Mouse (Mus musculus): ENCODE measurements around the gene Wasl. TPM values are rescaled to one million over a fixed set of nuclear protein-coding genes. Genes with fewer than 3 reads are reported as not detected.

Gene Wasl
- polyA plus RNA-seq, 1 experiment from 2014 or later = 61.6 TPM

DNA sequence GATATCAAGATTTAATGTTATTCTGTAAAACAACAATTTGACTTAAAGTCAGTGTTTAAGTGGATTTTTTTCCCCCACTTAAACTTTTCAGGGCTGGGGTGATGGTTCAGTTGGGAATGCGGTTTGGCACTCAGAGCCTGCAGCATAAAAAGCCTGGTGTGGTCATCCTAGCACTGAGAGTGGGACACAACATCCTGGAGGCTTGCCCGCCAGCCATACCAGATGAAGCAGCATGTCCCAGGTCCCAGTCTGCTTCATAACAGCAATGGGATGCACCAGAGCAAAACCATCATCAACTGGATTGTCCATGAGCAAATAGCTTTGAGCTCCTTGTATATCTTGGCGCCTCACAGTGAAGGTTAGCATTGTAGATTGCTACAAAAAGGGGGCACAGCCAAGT lies 56.1 kb downstream of the Wasl start:
- Histone ChIP-seq H3K9me3 (no peaks in the 10 kb centered on the region), H3K36me3 (peaks cover 52% of the 10 kb centered on the region), H3K27me3 (ENCODE audit: insufficient read depth, poor library complexity, severe bottlenecking) (no peaks in the 10 kb centered on the region), H3K4me3 (no peak overlapping the region), H3K27ac (no peak overlapping the region), H3K4me1 (no peaks in the 10 kb centered on the region; the same call in 1 of the 2 replicates)
- 92% methylated on average over 3 of the region's 3 CpGs for WGBS
- DNase-seq (ENCODE audit: low spot score) = no peak

DNA sequence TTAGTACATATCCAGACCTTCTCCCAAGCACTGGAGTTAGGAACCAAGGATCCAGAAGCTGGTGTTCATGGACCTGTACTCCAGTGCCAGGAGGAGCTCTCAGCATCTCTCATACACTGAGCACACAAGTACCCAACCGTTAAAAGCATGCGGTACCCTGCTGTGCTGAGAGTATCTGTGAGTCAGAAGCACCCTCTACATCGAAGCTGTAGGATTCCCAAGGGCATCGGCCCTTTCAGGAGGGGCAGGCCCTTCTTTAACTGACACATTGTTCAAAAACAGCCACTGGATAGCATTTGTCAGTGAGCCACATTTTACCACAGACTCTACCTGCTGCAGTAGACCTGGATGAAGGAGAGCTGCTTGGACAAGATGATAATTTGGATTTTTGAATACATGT lies 56.7 kb downstream of the Wasl start:
- peaks cover 53% of the 10 kb centered on the region for H3K36me3 ChIP-seq
- no peaks in the 10 kb centered on the region for H3K9me3 ChIP-seq
- H3K4me3 ChIP-seq = no peak overlapping the region
- 68% methylated on average over 4 of the region's 4 CpGs for WGBS
- no peaks in the 10 kb centered on the region for H3K27me3 ChIP-seq (ENCODE audit: insufficient read depth, poor library complexity, severe bottlenecking)
- DNase-seq (ENCODE audit: low spot score) = no peak
- H3K27ac ChIP-seq = no peak overlapping the region
- H3K4me1 ChIP-seq = no peaks in the 10 kb centered on the region; the same call in 1 of the 2 replicates

DNA sequence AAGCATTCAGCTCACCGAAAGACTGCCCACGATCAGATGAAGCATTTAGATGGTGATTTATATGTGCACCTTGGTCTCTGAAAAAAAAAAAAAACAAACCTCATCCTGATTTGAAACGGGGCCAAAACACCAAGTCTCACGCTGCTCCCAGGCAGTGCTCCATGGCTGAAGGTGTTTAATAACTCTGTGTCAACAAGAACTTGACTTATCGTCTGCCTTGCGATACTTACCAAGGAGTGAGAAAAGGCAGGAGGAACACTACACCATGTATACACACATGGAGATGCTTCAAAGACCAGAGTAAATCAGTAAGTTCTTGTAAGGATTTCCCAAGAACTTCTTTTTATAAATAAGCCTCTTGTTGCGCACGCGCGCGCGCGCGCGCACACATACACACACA lies 57.3 kb downstream of the Wasl start:
- no peak for DNase-seq (ENCODE audit: low spot score)
- Histone ChIP-seq H3K27ac (no peak overlapping the region), H3K36me3 (peaks cover 52% of the 10 kb centered on the region), H3K9me3 (no peaks in the 10 kb centered on the region), H3K27me3 (ENCODE audit: insufficient read depth, poor library complexity, severe bottlenecking) (no peaks in the 10 kb centered on the region), H3K4me3 (no peak overlapping the region), H3K4me1 (peaks cover 1% of the 10 kb centered on the region)
- WGBS = 83% methylated on average over 15 of the region's 15 CpGs

DNA sequence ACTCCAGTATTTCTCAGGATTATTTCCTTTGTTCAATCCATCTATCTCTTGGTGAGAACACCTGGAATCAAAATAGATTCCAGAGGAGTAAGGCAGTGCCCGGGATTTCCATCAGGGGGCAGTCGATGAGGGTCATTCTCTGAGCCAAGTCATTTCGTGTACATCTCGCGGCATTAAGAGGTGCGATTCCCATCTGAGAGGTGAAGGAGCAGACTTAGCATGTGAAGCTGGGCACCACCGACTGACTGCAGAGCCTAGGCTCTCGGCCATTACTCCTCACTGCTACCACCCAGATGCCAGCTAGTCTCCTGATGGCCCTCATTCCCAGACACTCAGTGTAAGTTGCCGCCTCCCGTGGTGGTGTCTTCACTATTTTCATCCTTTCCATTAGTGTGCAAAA lies 58.3 kb downstream of the Wasl start:
- no peak overlapping the region for H3K27ac ChIP-seq
- H3K27me3 ChIP-seq (ENCODE audit: insufficient read depth, poor library complexity, severe bottlenecking) = no peaks in the 10 kb centered on the region
- peaks cover 51% of the 10 kb centered on the region for H3K36me3 ChIP-seq
- no peaks in the 10 kb centered on the region for H3K9me3 ChIP-seq
- H3K4me1 ChIP-seq = peaks cover 12% of the 10 kb centered on the region
- no peak overlapping the region for H3K4me3 ChIP-seq
- WGBS = 72% methylated on average over 10 of the region's 10 CpGs
- DNase-seq (ENCODE audit: low spot score) = no peak

DNA sequence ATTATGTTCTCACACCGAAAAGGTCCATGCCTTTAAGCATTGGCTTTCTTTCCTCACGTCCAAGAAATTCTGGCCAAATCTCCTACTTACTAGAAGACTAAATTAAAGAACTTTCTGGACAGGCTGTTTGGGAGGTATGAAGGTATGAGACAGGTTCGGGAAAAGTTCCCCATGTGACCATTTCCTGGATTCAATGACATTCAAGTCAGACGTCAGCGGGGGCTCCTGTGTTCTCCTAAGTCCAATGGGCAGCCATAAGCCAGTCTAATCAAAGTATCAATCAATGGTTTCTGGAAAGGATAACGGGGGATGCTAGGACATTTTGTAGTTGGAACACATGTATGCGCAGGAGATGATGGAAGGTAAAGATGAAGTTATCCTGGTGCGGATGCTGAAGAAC lies 59.2 kb downstream of the Wasl start:
- H3K4me3 ChIP-seq = no peak overlapping the region
- H3K27ac ChIP-seq = no peak overlapping the region
- peaks cover 51% of the 10 kb centered on the region for H3K36me3 ChIP-seq
- no peaks in the 10 kb centered on the region for H3K27me3 ChIP-seq (ENCODE audit: insufficient read depth, poor library complexity, severe bottlenecking)
- peaks cover 20% of the 10 kb centered on the region for H3K4me1 ChIP-seq
- DNase-seq (ENCODE audit: low spot score) = no peak
- H3K9me3 ChIP-seq = no peaks in the 10 kb centered on the region
- 94% methylated on average over 8 of the region's 8 CpGs for WGBS

DNA sequence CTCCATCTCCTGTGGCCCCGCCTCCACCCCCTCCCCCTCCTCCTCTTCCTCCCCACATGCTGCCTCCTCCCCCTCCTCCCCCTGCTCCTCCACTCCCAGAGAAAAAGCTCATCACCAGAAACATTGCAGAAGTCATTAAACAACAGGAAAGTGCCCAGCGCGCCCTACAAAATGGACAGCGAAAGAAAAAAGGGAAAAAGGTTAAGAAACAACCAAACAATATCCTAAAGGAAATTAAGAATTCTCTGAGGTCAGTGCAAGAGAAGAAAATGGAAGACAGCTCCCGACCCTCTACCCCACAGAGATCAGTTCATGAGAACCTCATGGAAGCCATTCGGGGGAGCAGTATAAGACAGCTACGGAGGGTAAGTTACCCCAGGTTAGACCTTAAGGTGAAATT lies 60.5 kb downstream of the Wasl start:
- peaks cover 32% of the 10 kb centered on the region for H3K4me1 ChIP-seq
- no peak overlapping the region for H3K27ac ChIP-seq
- no peak overlapping the region for H3K4me3 ChIP-seq
- no peak for DNase-seq (ENCODE audit: low spot score)
- no peaks in the 10 kb centered on the region for H3K27me3 ChIP-seq (ENCODE audit: insufficient read depth, poor library complexity, severe bottlenecking)
- H3K36me3 ChIP-seq = peaks cover 51% of the 10 kb centered on the region
- 91% methylated on average over 7 of the region's 7 CpGs for WGBS
- H3K9me3 ChIP-seq = no peaks in the 10 kb centered on the region

DNA sequence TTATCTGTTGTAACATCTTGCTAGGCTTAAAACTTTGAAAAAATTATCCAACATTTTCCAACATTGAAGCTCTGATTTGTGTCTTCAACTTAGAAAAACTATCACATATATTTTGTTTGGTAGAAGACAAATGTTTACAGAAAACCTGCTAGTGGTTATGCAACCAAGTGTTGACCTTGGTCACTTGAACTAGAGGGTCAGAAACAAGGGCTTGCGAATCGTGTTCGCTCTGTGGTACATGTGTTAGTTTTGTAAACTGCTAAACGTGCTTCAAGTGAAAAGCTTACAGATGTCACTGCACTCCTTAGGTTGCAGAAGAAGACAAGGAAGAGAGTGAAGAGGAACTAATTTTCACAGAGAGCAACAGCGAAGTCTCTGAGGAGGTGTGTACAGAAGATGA lies 61.8 kb downstream of the Wasl start:
- Histone ChIP-seq H3K9me3 (no peaks in the 10 kb centered on the region), H3K36me3 (peaks cover 43% of the 10 kb centered on the region), H3K27me3 (ENCODE audit: insufficient read depth, poor library complexity, severe bottlenecking) (no peaks in the 10 kb centered on the region), H3K4me1 (peaks cover 32% of the 10 kb centered on the region), H3K4me3 (no peak overlapping the region), H3K27ac (no peak overlapping the region)
- DNase-seq (ENCODE audit: low spot score) = no peak
- WGBS = 92% methylated on average over 5 of the region's 5 CpGs

DNA sequence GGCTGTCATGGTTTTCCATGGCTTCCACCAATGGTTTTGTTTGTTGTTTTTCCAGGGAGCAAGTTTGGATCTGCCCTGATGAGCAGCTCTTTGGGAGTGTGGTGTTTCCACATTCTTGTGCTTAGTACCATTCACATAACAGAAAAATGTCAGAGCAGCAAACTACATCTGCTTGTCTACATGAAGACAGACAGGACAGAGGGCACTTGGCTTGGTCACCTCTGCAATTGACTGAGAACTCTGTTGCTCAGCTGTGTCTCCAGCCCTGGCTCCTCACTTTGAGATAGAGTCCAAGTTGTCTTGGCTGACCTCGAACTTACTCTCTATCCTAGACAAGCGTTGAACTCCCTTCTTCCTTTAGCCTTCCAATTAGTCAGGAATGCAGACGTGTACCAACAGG lies 62.5 kb downstream of the Wasl start:
- 0 out of 2 replicates have a peak overlapping the region, but pooled peaks have one; percentile 42 for H3K27ac ChIP-seq
- H3K4me3 ChIP-seq = peak overlapping the region; percentile 60; the same call in 1 of the 2 replicates
- no peak for DNase-seq (ENCODE audit: low spot score)
- 65% methylated on average over 3 of the region's 3 CpGs for WGBS
- no peaks in the 10 kb centered on the region for H3K9me3 ChIP-seq
- peaks cover 32% of the 10 kb centered on the region for H3K4me1 ChIP-seq
- H3K27me3 ChIP-seq (ENCODE audit: insufficient read depth, poor library complexity, severe bottlenecking) = no peaks in the 10 kb centered on the region
- H3K36me3 ChIP-seq = peaks cover 38% of the 10 kb centered on the region

DNA sequence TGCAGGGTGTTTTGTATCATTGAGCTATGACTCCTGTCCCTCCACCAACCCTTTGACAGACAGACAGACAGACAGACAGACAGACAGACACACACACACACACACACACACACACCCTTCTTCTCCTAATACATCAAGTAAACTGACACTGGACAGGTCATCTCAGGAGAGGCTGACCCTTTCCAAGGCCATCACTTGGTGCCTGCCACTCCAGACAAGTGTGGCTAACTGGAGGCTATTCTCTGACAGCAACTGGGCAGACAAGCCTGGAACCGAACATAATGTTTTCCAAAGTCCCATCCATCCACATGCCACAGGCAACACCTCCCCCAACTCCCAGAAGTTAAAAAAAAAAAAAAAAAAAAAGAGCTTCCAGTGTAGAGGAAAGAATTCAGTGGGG lies 63.1 kb downstream of the Wasl start:
- H3K4me3 ChIP-seq = peak overlapping the region; percentile 60; the same call in 1 of the 2 replicates

DNA sequence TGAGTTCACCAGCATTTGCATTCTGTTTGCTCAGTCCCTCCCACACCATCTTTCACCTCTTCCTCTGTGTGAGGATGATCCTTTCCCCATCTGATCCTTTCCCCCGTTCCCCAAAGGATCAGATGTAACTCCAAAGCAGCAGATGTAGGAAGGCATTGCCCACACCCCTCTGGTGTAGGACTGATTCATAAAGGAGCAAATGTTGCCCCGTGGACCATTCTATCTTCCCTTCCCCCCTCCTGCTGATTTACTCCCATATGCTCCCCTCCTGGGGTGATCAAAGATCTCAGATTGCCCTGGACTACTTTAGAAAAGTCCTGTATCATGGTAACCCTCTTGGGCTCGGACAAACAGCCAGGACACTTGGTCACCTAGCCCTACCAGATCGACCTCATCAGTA lies 64.1 kb downstream of the Wasl start:
- H3K27ac ChIP-seq = peak overlapping the region; percentile 92
- peak overlapping the region; percentile 60 for H3K4me3 ChIP-seq
- H3K4me1 ChIP-seq = peaks cover 35% of the 10 kb centered on the region
- H3K36me3 ChIP-seq = peaks cover 23% of the 10 kb centered on the region
- H3K9me3 ChIP-seq = no peaks in the 10 kb centered on the region
- H3K27me3 ChIP-seq (ENCODE audit: insufficient read depth, poor library complexity, severe bottlenecking) = no peaks in the 10 kb centered on the region
- WGBS = 69% methylated on average over 4 of the region's 4 CpGs
- DNase-seq (ENCODE audit: low spot score) = no peak

More for the DNA sequence above, 63.1 kb downstream of the Wasl start:
- Histone ChIP-seq H3K4me1 (peaks cover 35% of the 10 kb centered on the region), H3K27ac (0 out of 2 replicates have a peak overlapping the region, but pooled peaks have one; percentile 22), H3K27me3 (ENCODE audit: insufficient read depth, poor library complexity, severe bottlenecking) (no peaks in the 10 kb centered on the region), H3K9me3 (no peaks in the 10 kb centered on the region), H3K36me3 (peaks cover 33% of the 10 kb centered on the region)
- 4% methylated on average over 1 of the region's 1 CpGs for WGBS
- DNase-seq (ENCODE audit: low spot score) = no peak

DNA sequence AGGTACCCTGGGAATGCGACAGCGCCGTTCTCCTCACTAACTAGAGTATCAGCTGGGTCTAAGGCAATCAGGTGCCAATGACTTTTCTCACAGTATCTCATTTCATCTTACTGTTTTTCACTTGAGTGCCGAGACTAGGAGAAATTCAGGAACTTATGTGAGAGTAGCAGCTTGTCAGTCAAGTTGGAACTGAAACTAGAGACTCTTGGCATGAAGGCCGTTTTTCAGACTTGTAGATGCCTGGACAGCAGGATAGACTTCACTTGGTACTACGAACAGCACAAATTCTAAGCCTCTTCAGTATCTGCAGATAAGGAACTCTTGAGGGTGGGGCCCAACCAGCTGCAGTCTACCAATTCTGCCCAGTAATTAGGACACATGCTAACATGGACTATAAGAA lies 64.7 kb downstream of the Wasl start:
- Histone ChIP-seq H3K4me3 (peak overlapping the region; percentile 60), H3K9me3 (no peaks in the 10 kb centered on the region), H3K27me3 (ENCODE audit: insufficient read depth, poor library complexity, severe bottlenecking) (no peaks in the 10 kb centered on the region), H3K4me1 (peaks cover 35% of the 10 kb centered on the region), H3K27ac (peak overlapping the region; percentile 92), H3K36me3 (peaks cover 19% of the 10 kb centered on the region)
- no peak for DNase-seq (ENCODE audit: low spot score)
- 52% methylated on average over 6 of the region's 6 CpGs for WGBS

DNA sequence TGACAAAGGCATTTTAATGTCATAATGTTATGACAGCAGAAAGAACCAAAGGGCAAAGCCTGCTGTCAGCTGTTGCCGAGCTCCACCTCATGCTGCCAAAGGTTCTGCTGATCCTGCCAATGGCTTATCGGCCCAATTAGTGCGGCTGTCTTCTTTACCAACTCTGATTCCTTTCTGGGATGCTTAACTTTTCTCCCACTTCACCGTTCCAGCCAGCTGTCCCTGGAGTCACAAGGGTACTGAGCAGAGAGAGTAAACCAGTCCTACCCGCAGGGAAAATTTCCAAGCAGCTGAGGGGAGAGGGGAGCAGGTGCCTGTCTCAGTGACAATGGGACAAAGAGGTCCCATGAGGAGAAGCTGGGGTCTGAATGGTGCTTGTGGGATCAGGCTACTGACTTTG lies 65.2 kb downstream of the Wasl start:
- H3K27me3 ChIP-seq (ENCODE audit: insufficient read depth, poor library complexity, severe bottlenecking) = no peaks in the 10 kb centered on the region
- H3K9me3 ChIP-seq = no peaks in the 10 kb centered on the region
- H3K4me3 ChIP-seq = peak overlapping the region; percentile 60
- DNase-seq (ENCODE audit: low spot score) = no peak
- peak overlapping the region; percentile 92 for H3K27ac ChIP-seq
- peaks cover 15% of the 10 kb centered on the region for H3K36me3 ChIP-seq
- H3K4me1 ChIP-seq = peaks cover 35% of the 10 kb centered on the region
- WGBS = 67% methylated on average over 5 of the region's 5 CpGs

DNA sequence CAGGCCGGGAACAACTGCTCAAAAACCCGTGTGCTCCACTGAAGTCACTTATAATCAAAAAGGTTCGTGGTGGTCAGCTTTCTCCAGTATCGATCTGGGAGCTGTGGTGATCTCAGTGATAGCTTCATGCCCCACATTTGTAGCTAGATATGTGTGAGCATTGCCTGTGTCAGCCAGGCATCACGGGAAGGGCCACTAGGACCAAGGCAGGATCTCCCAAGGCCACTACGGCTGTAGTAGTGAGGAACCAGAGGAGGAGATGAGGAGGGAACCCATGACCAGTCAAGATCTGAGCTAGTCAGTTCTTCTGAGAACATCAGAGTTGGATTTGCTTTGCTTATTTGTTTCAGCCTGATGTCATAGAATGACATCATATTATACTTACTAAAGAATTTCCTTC lies 65.6 kb downstream of the Wasl start:
- 67% methylated on average over 6 of the region's 6 CpGs for WGBS
- Histone ChIP-seq H3K27ac (peak overlapping the region; percentile 92), H3K27me3 (ENCODE audit: insufficient read depth, poor library complexity, severe bottlenecking) (no peaks in the 10 kb centered on the region), H3K4me1 (peaks cover 35% of the 10 kb centered on the region), H3K9me3 (no peaks in the 10 kb centered on the region), H3K4me3 (peak overlapping the region; percentile 60), H3K36me3 (peaks cover 11% of the 10 kb centered on the region)
- DNase-seq (ENCODE audit: low spot score) = no peak

DNA sequence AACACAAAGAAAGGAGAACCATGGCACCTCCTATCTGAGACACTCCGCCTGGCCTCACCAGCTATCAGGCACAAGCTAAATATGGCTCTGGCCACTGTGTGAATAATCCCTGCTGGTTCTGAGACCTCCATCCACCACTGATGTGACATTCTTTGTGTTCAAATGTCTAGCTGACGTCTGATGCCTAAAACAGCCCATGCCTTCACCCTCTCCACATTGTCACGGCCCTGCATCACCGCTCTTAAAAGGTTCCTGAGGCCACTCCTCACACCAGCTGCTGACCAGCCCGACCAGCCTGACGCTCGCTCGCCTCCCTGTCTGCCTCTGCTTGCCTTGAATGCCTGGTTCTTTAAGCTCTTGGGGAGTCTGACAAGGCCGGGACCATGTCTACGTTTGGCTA lies 67.3 kb downstream of the Wasl start, which contains the start of gene Lmod2:
Gene Lmod2 (plus strand): TSS at position 263 of the 400 bp plus-strand sequence.
- Histone ChIP-seq H3K9me3 (no peaks in the 10 kb centered on the region), H3K27ac (peak within 1 kb of the TSS; percentile 92), H3K36me3 (no peaks in the 10 kb centered on the region), H3K4me1 (peaks cover 33% of the 10 kb centered on the region), H3K27me3 (ENCODE audit: insufficient read depth, poor library complexity, severe bottlenecking) (no peaks in the 10 kb centered on the region), H3K4me3 (peak within 1 kb of the TSS; percentile 60)
- DNase-seq (ENCODE audit: low spot score) = peak; percentile 95
- 38% methylated on average over 10 of the region's 10 CpGs for WGBS

Measured in heart, embryonic 10.5 days (tissue).